Mouse (Mus musculus): ENCODE data around the gene Myl9. TPM values are rescaled to one million over a fixed set of nuclear protein-coding genes. Genes with fewer than 3 reads are reported as not detected.

Gene Myl9
- 10 to 100 TPM in 1 of 2 experiments, 1 to 10 TPM in 1; 2.9 to 24.5 TPM for polyA plus RNA-seq (2012; fragmentation: generic; extraction: Trizol)

GRCm38 (mm10) chr2:156774738-156775454, at the start of gene Myl9:
Myl9 (plus strand) TSS chr2:156775420.

Other genes starting within 250 kb of the Myl9 start
- gene Aar2, start 227.8 kb upstream of the Myl9 start, polyA plus RNA-seq (2012; fragmentation: generic; extraction: Trizol): 10 to 100 TPM; 17.0 to 17.2 TPM
- 10 to 100 TPM; 24.8 to 48.9 TPM for gene Dlgap4, start 161.7 kb upstream of the Myl9 start, polyA plus RNA-seq (2012; fragmentation: generic; extraction: Trizol)
- 1 to 10 TPM in 1 of 2 experiments, under 1 TPM in 1; 0.70 to 2.3 TPM for gene Tgif2, start 64.6 kb downstream of the Myl9 start, polyA plus RNA-seq (2012; fragmentation: generic; extraction: Trizol)
- 1 to 10 TPM in 1 of 2 experiments, under 1 TPM in 1; 0.06 to 1.0 TPM for gene 4930518I15Rik, start 82.5 kb downstream of the Myl9 start, polyA plus RNA-seq (2012; fragmentation: generic; extraction: Trizol)
- 100 to 1,000 TPM; 129 to 173 TPM for gene Rab5if, start 87.7 kb downstream of the Myl9 start, polyA plus RNA-seq (2012; fragmentation: generic; extraction: Trizol)
- under 1 TPM; 0.37 to 0.57 TPM for gene Sla2, start 111.8 kb downstream of the Myl9 start, polyA plus RNA-seq (2012; fragmentation: generic; extraction: Trizol)
- gene Ndrg3, start 216.6 kb downstream of the Myl9 start, polyA plus RNA-seq (2012; fragmentation: generic; extraction: Trizol): 10 to 100 TPM; 15.8 to 63.3 TPM
- gene Dsn1, start 231.7 kb downstream of the Myl9 start, polyA plus RNA-seq (2012; fragmentation: generic; extraction: Trizol): 1 to 10 TPM; 1.4 to 8.6 TPM

All from C3H10T1/2 (cell line).